Mouse (Mus musculus): Measurements from ENCODE around the gene Stxbp1.

- TF ChIP-seq POLR2A (IDR thresholded peaks at IDR 0.05; ENCODE audit: borderline replicate concordance, insufficient read depth, low read length): no peak
- TF ChIP-seq CTCF (IDR thresholded peaks at IDR 0.05; ENCODE audit: borderline replicate concordance, insufficient read depth, low read depth, low read length): no peak
Measured at GRCm38 (mm10) chr2:32768661-32769285, 78.3 kb downstream of the Stxbp1 start.

All from cerebellum, adult 2 months (tissue).